Mouse (Mus musculus) embryonic facial prominence, embryonic 11.5 days (tissue): Measurements from ENCODE around the gene Megf6. TPM values are rescaled to one million over a fixed set of nuclear protein-coding genes. Genes with fewer than 3 reads are reported as not detected.
A peak's percentile ranks its signal among the peaks of the same experiment; 100 is the strongest.

Source experiments
- ATAC-seq: fragments of 200-750 bp; cut with Nextera tagmentation; replicated peaks from 2 replicates; pipeline ENCODE4 v1.8.0; 2017; ENCODE audit warnings: low read depth; ENCODE audit not compliant: insufficient number of reproducible peaks, low FRiP score, low TSS enrichment
- DNase-seq: peaks from one replicate; pipeline ENCODE4 v3.0.0-alpha.2; 2015; ENCODE audit warnings: low spot score
- H3K27ac ChIP-seq: fragments of 300-500 bp; sonication (generic); replicated peaks from 2 replicates; pipeline ENCODE4 v1.5.1; 2014; ENCODE audit warnings: mild to moderate bottlenecking, low read depth, low read length, control low read depth
- H3K27me3 ChIP-seq: fragments of 300-500 bp; sonication (generic); 2 replicates; pipeline ENCODE4 v1.6.1; 2014; ENCODE audit warnings: mild to moderate bottlenecking, low read length, moderate library complexity, mixed read lengths; ENCODE audit not compliant: control insufficient read depth, insufficient read depth
- H3K36me3 ChIP-seq: fragments of 300-500 bp; sonication (generic); replicated peaks from 2 replicates; pipeline ENCODE4 v1.6.1; 2014; ENCODE audit warnings: low read depth, mild to moderate bottlenecking, low read length, moderate library complexity, mixed read lengths; ENCODE audit not compliant: control insufficient read depth, insufficient read depth
- H3K4me1 ChIP-seq: fragments of 300-500 bp; sonication (generic); 2 replicates; pipeline ENCODE4 v1.6.1; 2014; ENCODE audit warnings: low read length, mixed read lengths; ENCODE audit not compliant: control insufficient read depth, insufficient read depth
- H3K4me2 ChIP-seq: fragments of 300-500 bp; sonication (generic); 2 replicates; pipeline ENCODE4 v1.6.1; 2014; ENCODE audit warnings: low read depth, mild to moderate bottlenecking, control low read depth, low read length, moderate library complexity
- H3K4me3 ChIP-seq: fragments of 300-500 bp; sonication (generic); 2 replicates; pipeline ENCODE4 v1.5.1; 2014; ENCODE audit warnings: low read depth, low read length, control low read depth
- H3K9ac ChIP-seq: fragments of 300-500 bp; sonication (generic); replicated peaks from 2 replicates; pipeline ENCODE4 v1.6.1; 2014; ENCODE audit warnings: mild to moderate bottlenecking, control low read depth, low read length
- H3K9me3 ChIP-seq: fragments of 300-500 bp; sonication (generic); replicated peaks from 2 replicates; pipeline ENCODE4 v1.6.1; 2016; ENCODE audit warnings: mild to moderate bottlenecking, low read length, inconsistent platforms, mixed read lengths; ENCODE audit not compliant: control insufficient read depth
- whole genome bisulfite sequencing: fragments of 180-500 bp; shearing (Covaris S2); extraction: QIAGEN DNeasy Blood & Tissue Kit; methylation state at CpG from one replicate; pipeline ENCODE4 v1.1.7; 2014; 5-methylcytosine and 5-hydroxymethylcytosine counted together
- polyA plus RNA-seq: library from polyadenylated mRNA; unstranded; fragments of >200 nt; fragmentation: Nextera tagmentation; extraction: Ambion mirVana; gene quantifications from 2 replicates; pipeline ENCODE4 v1.2.1, GENCODE M21; 2014

The Megf6 gene
- polyA plus RNA-seq, 1 experiment from 2014 or later, result 17.6 TPM

GRCm38 (mm10) chr4:154301466-154301881 lies 130.9 kb downstream of the Megf6 start, which contains the start of gene Arhgef16:
Arhgef16 (minus strand) TSS chr4:154301676.
- Histone ChIP-seq H3K4me1 (peaks cover 4% of the 10 kb centered on the region; the same call in 1 of the 2 replicates), H3K4me3 (no peak within 1 kb of the TSS)
- 25% methylated on average over 7 of the region's 7 CpGs for WGBS

GRCm38 (mm10) chr4:154309131-154309530 lies 138.6 kb downstream of the Megf6 start:
- WGBS, result 84% methylated on average over 2 of the region's 2 CpGs
- H3K4me3 ChIP-seq, result no peak overlapping the region
- H3K36me3 ChIP-seq, result no peaks in the 10 kb centered on the region
- no peaks in the 10 kb centered on the region for H3K9me3 ChIP-seq
- no peak overlapping the region for H3K27ac ChIP-seq
- DNase-seq (no peak), ATAC-seq (no peak)
- no peak overlapping the region for H3K9ac ChIP-seq
- H3K4me2 ChIP-seq, result no peak overlapping the region
- no peaks in the 10 kb centered on the region for H3K4me1 ChIP-seq
- H3K27me3 ChIP-seq, result no peaks in the 10 kb centered on the region

More at GRCm38 (mm10) chr4:154301466-154301881, 130.9 kb downstream of the Megf6 start, which contains the start of gene Arhgef16:
- DNase-seq (peak; percentile 82), ATAC-seq (peak; percentile 32; the same call in 1 of the 2 replicates)
- Histone ChIP-seq H3K4me2 (no peak within 1 kb of the TSS), H3K9me3 (no peaks in the 10 kb centered on the region), H3K27me3 (peaks cover 12% of the 10 kb centered on the region), H3K27ac (no peak within 1 kb of the TSS), H3K9ac (no peak within 1 kb of the TSS), H3K36me3 (no peaks in the 10 kb centered on the region)

- Histone ChIP-seq H3K9ac (no peak overlapping the region), H3K4me2 (no peak overlapping the region), H3K4me3 (no peak overlapping the region), H3K27ac (no peak overlapping the region), H3K27me3 (no peaks in the 10 kb centered on the region), H3K4me1 (no peaks in the 10 kb centered on the region), H3K36me3 (no peaks in the 10 kb centered on the region), H3K9me3 (no peaks in the 10 kb centered on the region)
- no peak for DNase-seq
- WGBS, result 76% methylated on average over 9 of the region's 9 CpGs
- ATAC-seq, result no peak
Measured at GRCm38 (mm10) chr4:154310576-154311262, 140.2 kb downstream of the Megf6 start.

GRCm38 (mm10) chr4:154312143-154312812 lies 141.7 kb downstream of the Megf6 start:
- H3K4me3 ChIP-seq, result no peak overlapping the region
- no peak overlapping the region for H3K9ac ChIP-seq
- no peaks in the 10 kb centered on the region for H3K27me3 ChIP-seq
- 86% methylated on average over 2 of the region's 2 CpGs for WGBS
- no peak for DNase-seq
- no peaks in the 10 kb centered on the region for H3K9me3 ChIP-seq
- ATAC-seq, result peak; percentile 63
- no peaks in the 10 kb centered on the region for H3K4me1 ChIP-seq
- H3K36me3 ChIP-seq, result no peaks in the 10 kb centered on the region
- no peak overlapping the region for H3K4me2 ChIP-seq
- 0 out of 2 replicates have a peak overlapping the region, but pooled peaks have one; percentile 35 for H3K27ac ChIP-seq

GRCm38 (mm10) chr4:154312935-154313621 lies 142.5 kb downstream of the Megf6 start:
- WGBS, result 24% methylated on average over 4 of the region's 4 CpGs
- 0 out of 2 replicates have a peak overlapping the region, but pooled peaks have one; percentile 35 for H3K27ac ChIP-seq
- H3K9me3 ChIP-seq, result no peaks in the 10 kb centered on the region
- H3K27me3 ChIP-seq, result no peaks in the 10 kb centered on the region
- H3K9ac ChIP-seq, result no peak overlapping the region
- DNase-seq (no peak), ATAC-seq (no peak)
- no peaks in the 10 kb centered on the region for H3K4me1 ChIP-seq
- no peaks in the 10 kb centered on the region; the same call in 1 of the 2 replicates for H3K36me3 ChIP-seq
- H3K4me3 ChIP-seq, result no peak overlapping the region
- H3K4me2 ChIP-seq, result no peak overlapping the region

- no peak overlapping the region for H3K27ac ChIP-seq
- ATAC-seq (no peak), DNase-seq (no peak)
- no peak overlapping the region for H3K9ac ChIP-seq
- no peaks in the 10 kb centered on the region; the same call in 1 of the 2 replicates for H3K36me3 ChIP-seq
- H3K9me3 ChIP-seq, result no peaks in the 10 kb centered on the region
- 70% methylated on average over 11 of the region's 11 CpGs for WGBS
- no peaks in the 10 kb centered on the region for H3K4me1 ChIP-seq
- no peak overlapping the region for H3K4me2 ChIP-seq
- no peaks in the 10 kb centered on the region for H3K27me3 ChIP-seq
- no peak overlapping the region for H3K4me3 ChIP-seq
Measured at GRCm38 (mm10) chr4:154313622-154313967, 143.1 kb downstream of the Megf6 start.
